Mouse (Mus musculus) right cerebral cortex, postnatal 25 days (tissue): ENCODE measurements around the gene Golga2.

Experiments used
- DNase-seq: peaks from one replicate; pipeline ENCODE4 v3.0.0; 2022

Gene Golga2

DNA sequence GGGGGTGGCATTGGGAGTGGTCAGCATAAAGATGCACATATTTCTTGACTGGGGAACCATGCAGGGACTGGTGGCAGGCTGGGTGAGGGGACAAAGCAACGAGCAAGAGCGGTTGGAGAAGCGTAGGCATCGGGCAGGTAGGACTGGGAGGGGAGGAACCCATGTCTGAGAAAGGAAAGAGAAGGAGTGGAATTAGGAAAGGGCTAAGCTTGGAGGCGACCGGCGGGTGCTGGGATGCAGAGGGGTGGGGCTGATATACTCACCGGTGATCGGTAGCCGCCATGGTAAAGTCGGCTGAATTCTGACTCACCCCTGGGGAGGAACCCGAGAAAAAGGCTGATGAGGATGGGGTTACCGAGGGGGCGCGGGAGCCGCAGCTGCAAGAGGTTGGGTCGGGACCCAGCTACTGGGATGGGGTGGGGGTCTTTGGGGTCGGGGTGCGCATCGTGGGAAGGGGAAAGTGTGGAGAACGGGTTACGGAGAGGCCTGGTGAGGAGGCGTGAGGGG is at the start of gene Golga2:
Gene Golga2, plus strand, starts transcription at position 51 of the 507 bp plus-strand sequence.
- DNase-seq = no peak

- DNase-seq = no peak
Observed at GRCm38 (mm10) chr2:32237571-32237970, 49.6 kb upstream of the Golga2 start.

DNA sequence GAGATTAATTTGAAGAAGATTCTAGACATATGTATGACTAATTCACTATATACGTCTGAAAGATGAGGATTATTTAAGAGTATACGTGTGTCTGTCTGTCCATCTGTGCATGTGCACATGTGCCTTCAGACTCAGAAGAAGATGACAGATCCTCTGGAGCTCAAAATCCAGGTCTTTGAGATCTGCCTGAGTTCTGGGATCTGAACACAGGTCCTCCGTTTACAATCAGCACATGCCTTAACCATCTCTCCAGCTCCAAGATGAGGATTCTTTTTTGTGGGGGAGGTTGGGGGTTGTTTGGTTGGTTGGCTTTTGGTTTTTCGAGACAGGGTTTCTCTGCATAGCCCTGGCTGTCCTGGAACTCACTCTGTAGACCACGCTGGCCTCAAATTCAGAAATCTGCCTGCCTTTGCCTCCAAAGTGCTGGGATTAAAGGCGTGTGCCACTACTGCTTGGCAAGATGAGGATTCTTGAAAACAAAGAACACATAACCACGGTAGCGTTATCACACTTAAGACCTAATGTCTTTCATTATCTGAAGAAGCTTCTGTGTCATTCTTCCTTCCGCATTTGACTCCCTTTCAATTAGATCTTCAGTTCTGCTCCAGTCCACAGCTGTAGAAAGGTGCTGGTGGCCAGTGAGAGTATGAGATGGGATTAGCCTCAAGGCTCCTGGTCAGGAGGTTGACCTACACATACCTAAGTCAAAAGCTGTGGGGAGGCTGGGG is 48.3 kb upstream of the Golga2 start:
- DNase-seq = no peak

- no peak for DNase-seq
Observed at GRCm38 (mm10) chr2:32240591-32240990, 46.6 kb upstream of the Golga2 start.

DNA sequence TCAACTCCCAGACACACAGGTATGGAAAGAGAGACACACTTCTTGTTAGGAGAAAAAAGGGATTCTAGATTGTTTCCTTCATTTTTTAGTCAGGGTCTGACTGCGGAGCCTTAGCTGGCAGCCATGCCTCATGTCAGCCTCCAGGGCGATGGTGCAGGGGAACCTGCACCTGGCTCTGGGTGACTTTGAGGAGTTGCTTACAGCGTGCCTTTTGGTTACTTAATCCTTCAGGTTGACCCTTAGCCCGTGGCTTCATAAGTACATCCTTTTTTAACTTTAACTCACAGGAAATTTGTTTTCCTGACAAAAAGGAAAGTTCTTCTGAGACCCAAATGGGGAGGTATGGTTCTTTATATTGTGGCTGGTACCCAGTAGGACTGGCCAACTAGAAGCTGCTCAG is 44.2 kb upstream of the Golga2 start:
- DNase-seq = no peak

GRCm38 (mm10) chr2:32246741-32247140 is 40.4 kb upstream of the Golga2 start:
- DNase-seq = no peak

DNA sequence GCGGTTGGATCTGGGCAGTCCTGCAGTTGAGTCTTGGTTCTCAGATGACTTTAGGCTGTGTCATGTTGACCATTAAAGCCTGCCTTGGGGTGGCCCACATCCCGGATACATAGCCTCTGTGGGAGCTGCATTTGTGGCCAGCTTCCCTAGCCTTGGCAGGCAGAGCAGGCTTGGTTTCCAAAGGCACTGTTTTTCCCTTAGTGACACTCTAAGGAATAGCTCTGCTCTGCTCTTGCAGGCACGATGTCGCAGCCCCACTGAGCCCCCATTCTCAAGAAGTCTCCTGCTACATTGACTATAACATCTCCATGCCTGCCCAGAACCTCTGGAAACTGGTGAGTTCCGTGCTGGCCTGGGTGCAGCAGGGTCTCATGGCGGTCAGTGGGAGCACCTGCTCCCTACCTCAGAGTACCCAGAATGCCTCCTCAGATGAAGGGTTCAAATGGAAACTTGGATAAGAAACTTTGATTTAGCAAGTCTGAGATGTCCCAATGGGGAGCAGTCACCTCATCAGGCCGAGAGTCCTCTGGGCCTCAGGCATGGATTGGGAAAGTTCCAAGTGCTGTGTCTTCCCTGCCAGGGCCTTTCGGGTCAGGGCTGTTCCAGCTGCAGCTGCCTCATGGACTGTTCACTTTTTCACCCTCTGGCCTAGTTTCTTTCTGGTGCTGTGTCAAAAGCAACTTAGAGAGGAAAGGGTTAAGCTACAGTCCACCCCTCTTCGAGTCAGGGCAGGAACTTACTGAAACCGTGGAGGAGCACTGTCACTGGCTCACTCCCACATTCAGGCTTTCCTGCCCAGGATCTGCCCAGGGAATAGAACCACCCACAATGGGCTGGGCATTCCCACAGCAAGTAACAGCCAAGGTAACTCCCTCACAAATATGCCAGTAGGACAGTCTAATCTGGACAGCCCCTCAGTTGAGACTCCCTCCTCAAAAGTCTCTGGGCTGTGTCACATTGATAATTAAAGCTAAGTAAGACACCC is 38.5 kb upstream of the Golga2 start:
- DNase-seq = no peak

- DNase-seq = no peak
Observed at GRCm38 (mm10) chr2:32251791-32252527, 35.2 kb upstream of the Golga2 start.

DNA sequence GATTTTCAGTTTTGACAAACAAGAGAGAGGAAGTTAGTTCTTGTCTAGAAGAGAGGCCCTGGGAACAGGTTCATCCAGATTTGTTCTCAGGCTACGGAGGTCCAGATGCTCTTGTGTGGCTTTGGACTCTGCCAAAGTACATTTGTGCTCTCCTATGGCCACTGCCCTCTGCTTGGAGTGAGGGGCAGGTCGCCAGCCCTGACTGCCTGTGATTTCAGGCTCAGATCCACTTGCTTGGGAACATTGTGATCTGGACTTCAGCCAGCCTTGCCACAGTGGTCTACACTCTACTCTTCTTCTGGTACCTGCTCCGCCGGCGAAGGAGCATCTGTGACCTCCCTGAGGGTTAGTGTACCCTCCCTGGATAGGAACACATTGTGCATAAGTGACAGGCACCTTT is 34.5 kb upstream of the Golga2 start:
- DNase-seq = no peak

GRCm38 (mm10) chr2:32253352-32253751 is 33.8 kb upstream of the Golga2 start:
- no peak for DNase-seq

DNA sequence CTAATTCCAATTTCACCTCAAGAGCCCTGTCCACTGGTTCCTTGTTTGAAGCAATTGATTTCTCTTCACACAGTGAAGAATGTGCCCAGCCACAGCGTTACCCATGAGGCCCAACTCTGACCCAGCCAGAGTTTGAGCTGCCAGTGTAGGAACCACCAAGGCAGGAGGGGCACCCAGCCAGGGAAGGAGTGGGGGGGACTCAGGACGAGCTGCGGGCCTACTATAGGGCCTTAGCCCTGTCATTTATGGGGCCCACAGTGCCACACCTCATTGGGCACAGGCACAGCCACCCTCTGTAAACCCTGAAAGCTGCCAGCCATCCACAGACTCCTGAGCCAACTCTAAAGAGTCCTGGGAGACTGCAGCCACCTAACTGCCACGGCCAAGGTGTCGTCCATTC is 32.6 kb upstream of the Golga2 start:
- no peak for DNase-seq

DNA sequence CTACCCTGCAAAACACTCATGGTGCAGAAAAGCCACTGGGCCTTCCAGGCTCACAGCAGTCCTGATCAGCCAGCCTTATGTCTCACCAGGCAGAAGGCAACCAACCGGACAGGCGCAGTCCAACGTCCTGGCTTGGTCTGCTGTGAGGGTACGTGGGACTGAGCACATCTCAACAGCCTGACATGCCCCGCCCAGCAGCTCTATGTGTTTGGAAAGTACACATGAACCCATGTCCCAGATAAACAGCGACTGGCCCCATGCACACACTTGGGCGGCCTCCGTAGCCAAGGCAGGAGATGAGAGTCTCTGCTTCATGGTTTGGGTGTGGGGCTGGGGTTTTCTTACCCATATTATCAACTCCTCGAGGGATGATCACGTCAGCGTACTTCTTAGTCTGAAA is 30.9 kb upstream of the Golga2 start:
- no peak for DNase-seq

DNA sequence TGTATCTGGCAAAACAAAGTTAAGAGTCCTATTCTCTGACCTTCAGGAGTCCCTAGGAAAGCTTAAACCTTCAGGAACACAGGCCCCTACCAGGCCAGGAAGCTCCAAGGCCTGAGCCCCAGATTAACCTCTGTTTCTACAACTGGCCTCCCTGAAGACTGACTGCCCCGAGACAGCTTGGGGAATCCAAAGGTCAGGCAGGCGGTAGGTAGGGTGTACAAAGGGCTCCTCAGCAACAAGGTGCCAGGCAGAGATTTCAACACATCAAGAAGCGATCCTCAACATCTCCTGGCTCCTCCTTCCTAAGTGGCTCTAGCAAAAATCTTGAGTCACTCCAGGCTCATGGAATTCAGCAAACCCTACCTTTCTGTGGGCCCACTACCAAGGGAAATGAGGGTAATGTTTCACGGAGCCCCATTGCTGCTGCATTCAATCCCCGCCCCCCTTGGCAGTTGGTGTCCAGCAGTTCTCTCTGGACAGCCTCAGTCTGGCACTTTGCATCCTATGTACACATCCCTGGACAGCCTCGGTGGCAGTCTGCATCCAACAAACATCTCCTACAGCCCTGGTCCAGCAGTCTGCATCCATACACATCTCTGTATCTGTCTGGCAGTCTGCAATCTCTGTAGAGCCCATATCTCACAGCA is 28.2 kb upstream of the Golga2 start:
- no peak for DNase-seq

GRCm38 (mm10) chr2:32259657-32260417 is 27.3 kb upstream of the Golga2 start, which contains the start of gene Uck1:
Uck1 (minus strand) TSS chr2:32260159.
- DNase-seq = peak; percentile 89

- no peak for DNase-seq
Observed at GRCm38 (mm10) chr2:32260635-32261034, 26.5 kb upstream of the Golga2 start.

GRCm38 (mm10) chr2:32275823-32276222 is 11.4 kb upstream of the Golga2 start:
- DNase-seq = no peak

- no peak for DNase-seq
Observed at GRCm38 (mm10) chr2:32282289-32282688, 4.9 kb upstream of the Golga2 start.

GRCm38 (mm10) chr2:32282727-32283126 is 4.5 kb upstream of the Golga2 start:
- DNase-seq = no peak

DNA sequence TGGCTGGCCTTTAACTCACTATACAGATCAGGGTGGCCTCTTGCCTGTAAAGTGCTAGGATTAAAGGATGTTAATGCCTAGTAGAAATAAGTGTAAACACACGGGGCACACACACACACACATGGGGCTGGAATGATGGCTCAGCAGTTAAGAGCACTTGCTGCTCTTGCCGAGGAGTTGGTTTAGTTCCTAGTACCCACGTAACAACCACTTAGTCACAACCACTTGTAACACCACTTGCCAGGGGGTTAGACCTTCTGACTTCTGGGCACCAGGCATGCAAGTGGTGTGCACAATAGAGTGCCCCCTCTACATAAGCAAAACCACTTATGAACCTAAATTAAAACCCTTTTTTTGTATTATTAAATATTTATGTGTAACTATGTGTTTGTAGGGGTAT is 3.2 kb upstream of the Golga2 start:
- DNase-seq = no peak

DNA sequence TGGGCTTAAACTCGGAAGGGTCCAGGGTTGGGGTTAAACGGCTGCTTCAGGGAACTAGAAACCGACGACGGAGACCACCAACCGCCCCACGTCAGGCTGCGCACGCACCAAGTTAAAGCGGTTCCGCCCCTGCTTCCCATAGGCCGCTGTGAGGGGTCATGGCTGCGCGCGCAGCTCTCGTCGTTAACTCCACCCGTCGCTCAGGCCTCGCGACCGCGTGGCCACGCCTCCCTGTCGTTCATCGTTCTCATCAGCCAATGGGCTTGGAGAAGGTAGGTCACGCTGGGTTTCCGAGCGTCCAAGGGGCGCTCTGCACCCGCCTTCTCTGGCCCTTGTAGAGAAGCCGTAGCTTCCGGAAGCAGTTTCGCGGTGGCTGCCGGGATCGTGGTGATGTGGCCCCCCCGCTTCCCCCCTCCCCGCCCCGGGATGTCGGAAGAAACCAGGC is 761 bp downstream of the Golga2 start, which contains the start of gene Swi5:
Gene Swi5, minus strand, starts transcription at position 153 of the 445 bp plus-strand sequence.
- peak; percentile 96 for DNase-seq

- DNase-seq = no peak
Observed at GRCm38 (mm10) chr2:32288371-32288931, 1.3 kb downstream of the Golga2 start.
